Comparison of ENCODE assay signal across 8 mouse cellular contexts in the genomic region with DNA sequence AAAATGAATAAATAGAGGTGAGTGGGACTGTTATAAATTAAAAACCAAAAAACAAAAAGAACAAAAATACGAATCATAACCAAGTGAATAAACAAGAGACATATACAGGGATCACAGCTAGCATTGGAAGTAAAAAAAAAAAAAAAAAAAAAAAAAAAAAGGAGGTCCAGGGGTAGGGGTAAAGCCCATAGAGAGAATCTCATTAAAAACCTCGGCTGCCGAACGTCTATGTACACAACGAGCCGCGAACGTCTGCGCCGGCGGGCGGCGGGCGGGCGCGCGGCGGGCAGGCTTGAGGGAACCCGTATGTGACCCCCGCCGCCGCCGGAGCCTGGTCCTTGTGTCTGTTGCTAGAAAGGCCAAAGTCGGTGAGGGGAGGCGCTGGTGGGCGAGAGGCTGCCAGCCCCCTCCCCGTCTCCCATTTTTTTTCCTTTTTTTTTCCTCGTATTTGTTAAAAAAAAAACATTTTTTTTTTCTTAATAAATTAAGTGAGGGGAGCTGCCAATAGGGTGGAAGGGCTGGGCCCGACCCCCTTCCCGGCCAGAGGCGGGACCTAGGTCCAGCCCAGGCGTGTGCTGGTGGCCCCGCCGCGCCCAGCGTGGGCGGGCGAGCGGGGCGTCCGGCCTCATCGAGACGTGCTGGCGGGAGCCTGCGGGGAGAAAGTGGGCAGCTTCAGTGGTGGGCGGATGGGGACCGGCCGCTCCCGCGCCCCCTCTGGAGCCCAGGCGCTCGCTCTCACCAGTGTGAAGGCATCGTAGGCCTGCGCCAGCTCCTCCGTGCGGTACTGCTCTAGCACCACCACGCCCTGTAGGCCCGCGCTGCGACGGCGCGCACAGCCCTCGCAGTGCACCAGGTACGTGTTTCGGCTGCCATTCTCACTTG. TPM values are rescaled to one million over a fixed set of nuclear protein-coding genes. Genes with fewer than 3 reads are reported as not detected.
DNase-seq lines count a peak whose midpoint lies in the region; ATAC-seq and TF ChIP-seq lines count a peak whose summit lies in the region.

No protein-coding gene starts in this region.

- DNase-seq in adrenal gland, adult (ENCODE audit: inconsistent age in 2 of 2, low spot score in 1 of 2), result peak; percentile 51 to 55
- DNase-seq in adrenal gland, adult 8-10 months, result no peak
- peak; percentile 24 for DNase-seq in thymus, postnatal 14 days
- no peak for DNase-seq in thymus, adult 2 months
- DNase-seq in hindbrain, embryonic 11.5 days (ENCODE audit: low spot score), result peak; percentile 63
- no peak for DNase-seq in thymus, postnatal 25 days
- DNase-seq in layer of hippocampus, adult 11-12 months (ENCODE audit: low spot score), result no peak

- TF ChIP-seq POLR2A in thymus, adult 2 months (IDR thresholded peaks at IDR 0.05; ENCODE audit: control insufficient read depth, extremely low read depth, insufficient read depth, low read length, poor library complexity), result no peak

- H3K9ac ChIP-seq in hindbrain, embryonic 11.5 days (ENCODE audit: low read depth, low read length), result no peak overlapping the region
- peak overlapping the region; percentile 51 for H3K9ac ChIP-seq in midbrain, embryonic 13.5 days (replicated peaks)

- ATAC-seq in hindbrain, embryonic 11.5 days (ENCODE audit: low FRiP score), result no peak
- no peak for ATAC-seq in midbrain, embryonic 13.5 days

- WGBS in thymus, adult 2 months, result 97% methylated on average over 66 of the region's 66 CpGs
- 9% methylated on average over 61 of the region's 66 CpGs for WGBS in hindbrain, embryonic 11.5 days
- WGBS in midbrain, embryonic 13.5 days, result 14% methylated on average over 66 of the region's 66 CpGs

- peaks cover 15% of the 10 kb centered on the region for H3K4me1 ChIP-seq in thymus, adult 2 months (replicated peaks; ENCODE audit: control insufficient read depth, insufficient read depth, low read length)
- peaks cover 14% of the 10 kb centered on the region for H3K4me1 ChIP-seq in hindbrain, embryonic 11.5 days (replicated peaks; ENCODE audit: control insufficient read depth, insufficient read depth, low read length)
- peaks cover 47% of the 10 kb centered on the region for H3K4me1 ChIP-seq in midbrain, embryonic 13.5 days (replicated peaks)

- no peak overlapping the region for H3K27ac ChIP-seq in thymus, adult 2 months (ENCODE audit: control insufficient read depth, insufficient read depth, low read length)
- no peak overlapping the region for H3K27ac ChIP-seq in hindbrain, embryonic 11.5 days (ENCODE audit: low read depth, low read length)
- no peak overlapping the region for H3K27ac ChIP-seq in midbrain, embryonic 13.5 days

- H3K9me3 ChIP-seq in hindbrain, embryonic 11.5 days (ENCODE audit: control insufficient read depth, low read length), result no peaks in the 10 kb centered on the region
- no peaks in the 10 kb centered on the region for H3K9me3 ChIP-seq in midbrain, embryonic 13.5 days

- 0 out of 2 replicates have a peak overlapping the region, but pooled peaks have one; percentile 3 for H3K4me2 ChIP-seq in hindbrain, embryonic 11.5 days (replicated peaks; ENCODE audit: low read depth, low read length)
- peak overlapping the region; percentile 19; the same call in 1 of the 2 replicates for H3K4me2 ChIP-seq in midbrain, embryonic 13.5 days (replicated peaks)

- H3K4me3 ChIP-seq in thymus, adult 2 months (ENCODE audit: control insufficient read depth, insufficient read depth, low read length), result no peak overlapping the region
- no peak overlapping the region for H3K4me3 ChIP-seq in hindbrain, embryonic 11.5 days (ENCODE audit: low read depth, low read length)
- no peak overlapping the region for H3K4me3 ChIP-seq in midbrain, embryonic 13.5 days (replicated peaks)

- no peaks in the 10 kb centered on the region for H3K27me3 ChIP-seq in thymus, adult 2 months (ENCODE audit: control insufficient read depth, insufficient read depth, low read length)
- H3K27me3 ChIP-seq in hindbrain, embryonic 11.5 days (ENCODE audit: control insufficient read depth, insufficient read depth, low read length), result peaks cover 7% of the 10 kb centered on the region
- peaks cover 18% of the 10 kb centered on the region for H3K27me3 ChIP-seq in midbrain, embryonic 13.5 days

- no peak for TF ChIP-seq CTCF in thymus, adult 2 months (IDR thresholded peaks at IDR 0.05; ENCODE audit: borderline replicate concordance, control insufficient read depth, extremely low read depth, insufficient read depth, low read length, poor library complexity)

- H3K36me3 ChIP-seq in thymus, adult 2 months (ENCODE audit: control insufficient read depth, insufficient read depth, low read length), result peaks cover 38% of the 10 kb centered on the region
- H3K36me3 ChIP-seq in hindbrain, embryonic 11.5 days (ENCODE audit: control insufficient read depth, insufficient read depth, low read length), result peaks cover 14% of the 10 kb centered on the region
- H3K36me3 ChIP-seq in midbrain, embryonic 13.5 days, result peaks cover 56% of the 10 kb centered on the region

RNA-seq across cellular contexts. Expression of gene Tmem88, which starts 1.4 kb away (rescaled TPM):
- total RNA-seq in adrenal gland, adult 8-10 months (2022), result 10 to 100 TPM in 2 of 4 experiments, 1 to 10 TPM in 2; 6.3 to 16.0 (median 10.4) TPM
- polyA plus RNA-seq in thymus, adult 2 months (2012; rRNA removed), result 7.3 and 9.3 TPM in 2 replicates
- polyA plus RNA-seq in hindbrain, embryonic 11.5 days (2014; fragmentation: Nextera tagmentation; extraction: Ambion mirVana), result 15.7 and 17.1 TPM in 2 replicates
- 4.9 and 7.0 TPM in 2 replicates for polyA plus RNA-seq in midbrain, embryonic 13.5 days (2015; fragmentation: Nextera tagmentation; extraction: Ambion mirVana)

RNA-seq across cellular contexts. Expression of gene Cyb5d1, which starts 4.0 kb away (rescaled TPM):
- 10 to 100 TPM; 53.9 to 65.7 (median 60.5) TPM for total RNA-seq in adrenal gland, adult 8-10 months (2022)
- polyA plus RNA-seq in thymus, adult 2 months (2012; rRNA removed), result 37.2 and 41.5 TPM in 2 replicates
- polyA plus RNA-seq in hindbrain, embryonic 11.5 days (2014; fragmentation: Nextera tagmentation; extraction: Ambion mirVana), result 32.7 and 45.2 TPM in 2 replicates
- 41.8 and 47.7 TPM in 2 replicates for polyA plus RNA-seq in midbrain, embryonic 13.5 days (2015; fragmentation: Nextera tagmentation; extraction: Ambion mirVana)

RNA-seq across cellular contexts. Expression of gene Naa38, which starts 4.2 kb away (rescaled TPM):
- total RNA-seq in adrenal gland, adult 8-10 months (2022), result 100 to 1,000 TPM; 138 to 160 (median 154) TPM
- 139 and 170 TPM in 2 replicates for polyA plus RNA-seq in thymus, adult 2 months (2012; rRNA removed)
- 120 and 124 TPM in 2 replicates for polyA plus RNA-seq in hindbrain, embryonic 11.5 days (2014; fragmentation: Nextera tagmentation; extraction: Ambion mirVana)
- polyA plus RNA-seq in midbrain, embryonic 13.5 days (2015; fragmentation: Nextera tagmentation; extraction: Ambion mirVana), result 92.2 and 105 TPM in 2 replicates

RNA-seq across cellular contexts. Expression of gene Kdm6b, which starts 14.0 kb away (rescaled TPM):
- total RNA-seq in adrenal gland, adult 8-10 months (2022), result 10 to 100 TPM; 20.4 to 44.2 (median 35.1) TPM
- polyA plus RNA-seq in thymus, adult 2 months (2012; rRNA removed), result 61.0 and 77.3 TPM in 2 replicates
- polyA plus RNA-seq in hindbrain, embryonic 11.5 days (2014; fragmentation: Nextera tagmentation; extraction: Ambion mirVana), result 33.7 and 40.9 TPM in 2 replicates
- polyA plus RNA-seq in midbrain, embryonic 13.5 days (2015; fragmentation: Nextera tagmentation; extraction: Ambion mirVana), result 54.9 and 59.2 TPM in 2 replicates

RNA-seq across cellular contexts. Expression of gene Chd3, which starts 30.2 kb away (rescaled TPM):
- total RNA-seq in adrenal gland, adult 8-10 months (2022), result 100 to 1,000 TPM in 2 of 4 experiments, 10 to 100 TPM in 2; 89.8 to 169 (median 115) TPM
- 278 and 280 TPM in 2 replicates for polyA plus RNA-seq in thymus, adult 2 months (2012; rRNA removed)
- polyA plus RNA-seq in hindbrain, embryonic 11.5 days (2014; fragmentation: Nextera tagmentation; extraction: Ambion mirVana), result 44.3 and 57.1 TPM in 2 replicates
- 83.5 and 91.9 TPM in 2 replicates for polyA plus RNA-seq in midbrain, embryonic 13.5 days (2015; fragmentation: Nextera tagmentation; extraction: Ambion mirVana)

Comparison
In these comparisons a context has a peak if more than half of its experiments do, and no peak if none do; other contexts are left out.
1. DNase-seq: peak in adrenal gland, adult (2 of 2), thymus, postnatal 14 days (single experiment) and hindbrain, embryonic 11.5 days (single experiment); none in adrenal gland, adult 8-10 months (single experiment), thymus, adult 2 months (single experiment), thymus, postnatal 25 days (single experiment) and layer of hippocampus, adult 11-12 months (single experiment).